Mouse (Mus musculus) fibroblast of lung, adult 2 months (primary cell): Measurements from ENCODE around the gene Ddost.

Source experiments
- DNase-seq: peaks from one replicate; pipeline ENCODE4 v3.0.0-alpha.2; 2011; ENCODE audit warnings: low read depth

Gene Ddost

GRCm38 (mm10) chr4:138337341-138337740 is 32.8 kb downstream of the Ddost start:
- no peak for DNase-seq

GRCm38 (mm10) chr4:138339963-138340362 is 35.4 kb downstream of the Ddost start:
- no peak for DNase-seq

- no peak for DNase-seq
Measured at GRCm38 (mm10) chr4:138341393-138341792, 36.9 kb downstream of the Ddost start.

- no peak for DNase-seq
Measured at GRCm38 (mm10) chr4:138342048-138342447, 37.5 kb downstream of the Ddost start.

GRCm38 (mm10) chr4:138342778-138343177 is 38.2 kb downstream of the Ddost start:
- no peak for DNase-seq

- no peak for DNase-seq
Measured at GRCm38 (mm10) chr4:138343341-138343837, 38.9 kb downstream of the Ddost start.

GRCm38 (mm10) chr4:138344891-138345545 is 40.5 kb downstream of the Ddost start:
- no peak for DNase-seq

GRCm38 (mm10) chr4:138347280-138347679 is 42.8 kb downstream of the Ddost start:
- no peak for DNase-seq

GRCm38 (mm10) chr4:138348716-138349115 is 44.2 kb downstream of the Ddost start:
- no peak for DNase-seq

- no peak for DNase-seq
Measured at GRCm38 (mm10) chr4:138351821-138352220, 47.3 kb downstream of the Ddost start.

GRCm38 (mm10) chr4:138352692-138353091 is 48.2 kb downstream of the Ddost start:
- DNase-seq: no peak

- DNase-seq: no peak
Measured at GRCm38 (mm10) chr4:138353438-138354171, 49.1 kb downstream of the Ddost start.

GRCm38 (mm10) chr4:138355496-138355895 is 51.0 kb downstream of the Ddost start:
- no peak for DNase-seq

- DNase-seq: no peak
Measured at GRCm38 (mm10) chr4:138356141-138356540, 51.6 kb downstream of the Ddost start.

GRCm38 (mm10) chr4:138356551-138356950 is 52.0 kb downstream of the Ddost start:
- no peak for DNase-seq

GRCm38 (mm10) chr4:138358176-138358575 is 53.6 kb downstream of the Ddost start:
- DNase-seq: no peak

GRCm38 (mm10) chr4:138361370-138361821 is 56.9 kb downstream of the Ddost start:
- DNase-seq: no peak
